Mouse (Mus musculus) NIH3T3 (cell line): Measurements from ENCODE around the gene Isg20l2.

Experiments used
- DNase-seq: peaks from one replicate; pipeline ENCODE4 v3.0.0-alpha.2; 2012; ENCODE audit warnings: low read depth

Gene Isg20l2

DNA sequence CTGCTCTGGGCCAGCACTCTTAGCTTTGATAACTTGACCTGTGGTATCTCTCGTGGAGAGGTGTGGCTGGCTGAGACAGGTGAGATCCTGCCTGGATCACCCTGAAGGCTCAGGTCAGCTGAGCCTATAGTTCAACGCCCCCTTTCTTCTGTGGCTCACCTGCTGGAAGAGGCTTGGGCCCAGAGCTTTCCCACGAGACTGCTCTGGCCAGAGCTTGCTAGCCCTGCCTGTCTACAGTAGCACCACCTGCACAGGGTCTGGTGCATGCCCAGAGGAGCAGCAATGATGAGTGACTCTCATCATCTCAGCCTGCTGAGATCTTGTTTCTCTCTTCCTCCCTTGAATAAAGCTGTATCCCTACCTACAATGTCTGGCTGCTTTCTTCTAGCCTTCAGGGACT, 50.0 kb downstream of the Isg20l2 start:
- DNase-seq, result no peak

DNA sequence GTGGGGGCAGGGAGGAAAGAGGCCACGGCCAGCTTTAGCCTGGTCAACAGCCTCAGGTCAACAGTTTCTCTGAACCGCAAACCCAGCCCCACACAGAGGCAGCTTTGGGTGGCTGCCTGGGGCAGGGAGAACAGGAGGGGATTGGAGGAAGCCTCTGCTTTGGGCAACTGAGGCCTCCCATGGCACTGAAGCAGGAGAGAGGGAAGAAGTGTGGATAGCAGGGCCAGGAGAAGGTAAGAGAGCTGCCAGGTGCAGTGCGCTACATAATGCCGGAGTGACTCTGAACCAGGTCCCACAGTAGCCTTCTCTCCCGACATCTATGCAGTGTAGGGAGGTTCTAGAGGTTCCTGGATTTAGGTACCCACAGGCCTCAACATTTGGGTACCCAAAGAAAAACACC, 50.6 kb downstream of the Isg20l2 start:
- no peak for DNase-seq

DNA sequence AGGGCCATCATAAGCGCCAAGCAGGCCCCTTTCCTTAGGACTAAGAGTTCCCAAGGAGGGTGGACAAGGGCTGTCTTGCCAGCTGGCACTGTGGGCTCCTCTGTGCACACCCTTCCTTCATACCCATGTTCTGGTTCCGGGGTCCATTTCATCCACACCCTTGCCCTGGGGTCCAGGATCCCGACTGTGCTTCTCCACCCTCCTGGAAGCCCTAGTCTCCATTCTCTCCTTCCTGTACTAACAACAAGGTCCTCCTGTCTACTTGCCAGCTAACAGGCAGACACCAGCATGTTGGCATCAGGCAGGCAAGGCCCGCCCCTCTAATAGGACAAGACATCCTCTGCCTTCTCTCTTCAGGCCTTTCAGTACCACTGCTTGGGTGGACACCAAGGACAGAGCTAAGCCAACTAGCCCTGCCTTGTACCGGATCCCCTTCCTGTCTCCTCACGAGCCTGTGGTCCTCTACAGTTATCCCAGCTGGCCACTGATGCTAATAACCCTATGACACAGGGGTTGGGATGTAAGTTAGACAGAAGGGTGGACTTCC, 51.2 kb downstream of the Isg20l2 start:
- no peak for DNase-seq

DNA sequence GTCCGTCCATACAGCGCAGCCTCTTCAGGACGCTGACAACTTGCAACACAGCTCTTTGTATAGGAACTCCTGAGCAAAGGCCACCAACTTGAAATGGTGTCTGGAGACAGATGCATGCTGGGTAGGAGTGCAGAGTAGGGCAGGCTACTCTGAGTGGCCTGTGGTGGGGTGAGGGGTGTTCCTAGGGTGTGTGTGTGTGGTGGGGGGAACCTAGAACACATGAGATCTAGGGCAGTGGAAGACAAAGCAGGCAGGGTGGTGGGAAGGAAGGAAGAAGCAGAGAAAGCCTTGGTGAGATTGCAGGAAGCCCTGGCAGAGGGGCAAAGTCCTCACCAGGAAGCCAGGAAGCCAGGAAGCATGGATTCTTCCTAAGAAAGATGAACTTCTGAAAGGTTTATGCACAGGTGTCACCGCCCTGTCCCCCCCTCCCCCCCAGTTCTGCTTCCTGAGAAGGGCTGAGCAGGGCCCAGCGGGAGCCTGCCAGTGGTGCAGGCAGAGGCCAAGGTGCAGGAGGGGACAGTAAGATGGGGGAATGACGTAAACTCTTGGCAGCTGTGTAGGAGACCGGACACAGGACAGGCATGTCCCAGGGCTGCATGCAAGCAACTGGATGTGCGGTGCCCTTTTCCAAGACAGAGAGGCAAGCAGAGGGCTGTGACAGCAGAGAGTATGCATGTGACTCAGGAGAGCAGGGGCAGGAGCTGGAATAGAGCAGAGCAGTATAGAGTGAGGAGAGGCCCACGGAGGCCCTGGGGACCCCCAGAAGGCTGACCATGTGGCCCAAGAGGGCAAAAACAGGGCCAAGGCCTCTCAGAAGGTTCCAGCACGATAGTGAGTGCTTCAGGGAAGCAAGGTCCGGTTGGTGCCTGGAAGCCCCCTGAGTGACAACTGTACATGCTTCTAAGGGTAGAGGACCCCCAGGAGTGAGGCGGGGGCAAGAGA, 52.1 kb downstream of the Isg20l2 start:
- no peak for DNase-seq

DNA sequence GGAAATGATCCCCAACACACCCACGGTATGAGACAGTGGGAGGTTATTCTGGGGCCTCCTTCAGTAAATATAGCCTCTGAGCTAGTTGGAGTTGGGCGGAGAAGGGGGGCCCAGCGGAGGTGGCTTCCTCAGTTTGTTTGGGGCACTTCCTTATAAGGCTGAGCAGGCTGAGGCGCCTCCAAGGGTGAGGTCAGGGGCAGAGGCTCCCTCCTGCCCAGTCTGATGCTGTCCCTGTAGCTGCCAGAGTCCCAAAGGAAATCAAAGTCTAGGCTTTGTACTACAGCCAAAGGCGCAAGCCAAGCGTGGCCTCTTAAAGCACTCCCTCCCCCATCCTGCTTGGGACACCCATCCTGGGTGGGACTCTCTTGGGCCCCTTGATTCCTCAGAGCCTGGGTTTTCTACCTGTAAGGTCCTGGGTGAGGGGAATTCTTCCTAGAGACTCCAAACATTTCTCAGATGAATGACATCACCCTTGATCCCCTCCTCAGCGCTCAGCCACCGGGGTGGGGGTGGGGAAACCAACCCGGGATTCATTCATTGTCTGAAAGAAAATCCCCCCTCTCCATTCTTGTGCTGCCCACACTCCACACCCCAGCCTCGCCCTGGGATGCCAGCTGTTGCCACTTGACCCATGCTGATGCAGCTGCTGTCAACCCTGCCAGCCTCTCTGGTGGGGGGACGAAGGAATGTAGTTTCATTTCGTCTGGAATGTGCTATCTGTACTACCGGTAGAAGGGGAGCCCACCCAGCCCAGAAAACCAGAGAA, 52.9 kb downstream of the Isg20l2 start:
- DNase-seq, result peak; percentile 54

DNA sequence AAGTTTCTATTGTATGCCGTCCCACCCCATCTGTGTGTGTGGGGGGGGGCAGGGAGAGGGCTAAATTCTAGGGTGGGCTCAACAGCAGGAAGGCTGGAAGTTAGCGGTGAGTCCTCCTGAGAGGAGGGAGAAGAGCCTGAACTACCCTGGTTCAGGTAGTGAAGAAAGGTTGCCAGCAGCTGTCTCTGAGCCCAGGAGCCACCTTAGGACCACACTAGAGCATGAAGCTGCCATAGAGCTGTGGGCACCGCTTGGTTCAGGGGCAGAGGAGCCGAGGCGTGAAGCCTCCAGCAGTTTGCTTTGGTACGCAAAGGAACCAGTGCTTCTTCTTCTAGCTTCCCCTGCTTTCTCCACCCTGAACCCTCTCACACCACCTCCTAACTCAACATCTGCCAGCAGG, 53.5 kb downstream of the Isg20l2 start:
- no peak for DNase-seq

DNA sequence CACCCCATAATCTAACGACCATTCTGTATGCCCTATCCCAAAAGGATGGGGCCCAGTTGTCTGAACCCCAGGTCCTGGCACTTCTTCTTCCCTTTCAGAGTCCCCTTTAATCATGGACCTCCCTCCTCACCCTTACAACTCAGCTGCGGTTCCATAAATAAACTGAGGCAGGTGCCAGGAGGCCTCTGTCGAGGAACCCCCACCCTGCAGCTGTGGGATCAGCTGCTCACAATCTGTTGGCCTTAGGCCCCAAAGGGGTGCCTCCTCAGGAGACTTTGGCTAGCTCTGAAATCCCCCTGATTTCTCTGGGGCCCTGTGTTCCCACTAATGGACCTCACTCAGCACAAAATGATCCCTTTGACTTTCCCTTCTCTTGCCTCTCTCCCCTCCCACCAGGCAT, 54.0 kb downstream of the Isg20l2 start:
- no peak for DNase-seq

DNA sequence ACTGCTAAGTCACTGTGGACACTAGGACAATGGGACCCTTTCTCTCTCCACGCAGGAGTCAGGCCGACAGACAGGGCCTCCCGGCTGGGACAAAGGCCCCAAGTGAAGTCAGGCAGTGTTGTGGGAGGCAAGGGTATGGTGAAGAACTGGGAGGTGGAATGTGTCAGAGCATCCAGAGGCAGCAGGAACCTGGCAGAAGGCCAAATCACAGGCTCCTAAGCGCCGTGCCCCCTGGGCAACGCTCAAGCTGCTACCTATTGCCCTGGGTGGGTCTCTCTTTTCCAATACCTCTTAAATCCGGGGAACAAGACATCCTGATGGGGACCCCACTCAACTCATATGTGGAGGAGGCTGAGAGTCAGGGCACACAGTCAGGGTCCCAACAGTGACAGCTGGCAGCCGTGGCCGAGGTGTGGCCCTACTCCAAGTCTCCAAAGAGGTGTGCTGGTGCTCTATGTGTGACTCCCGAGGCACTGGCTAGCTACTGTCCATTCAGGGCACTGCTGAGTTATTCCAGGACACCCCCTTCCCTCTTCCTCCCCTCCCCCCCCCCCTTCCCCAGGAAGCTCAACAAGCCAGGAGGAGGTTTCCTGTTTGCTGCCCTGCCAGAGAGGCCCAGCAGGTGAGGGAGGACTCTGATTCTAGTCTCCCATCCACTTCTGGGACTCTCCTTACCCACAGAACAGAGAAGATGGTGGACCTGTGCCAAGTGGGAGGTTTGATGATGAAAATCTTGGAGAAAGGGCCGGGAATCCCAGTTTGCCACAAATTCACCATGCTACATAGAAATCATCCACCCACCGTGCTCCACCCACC, 55.6 kb downstream of the Isg20l2 start:
- DNase-seq, result peak; percentile 61

DNA sequence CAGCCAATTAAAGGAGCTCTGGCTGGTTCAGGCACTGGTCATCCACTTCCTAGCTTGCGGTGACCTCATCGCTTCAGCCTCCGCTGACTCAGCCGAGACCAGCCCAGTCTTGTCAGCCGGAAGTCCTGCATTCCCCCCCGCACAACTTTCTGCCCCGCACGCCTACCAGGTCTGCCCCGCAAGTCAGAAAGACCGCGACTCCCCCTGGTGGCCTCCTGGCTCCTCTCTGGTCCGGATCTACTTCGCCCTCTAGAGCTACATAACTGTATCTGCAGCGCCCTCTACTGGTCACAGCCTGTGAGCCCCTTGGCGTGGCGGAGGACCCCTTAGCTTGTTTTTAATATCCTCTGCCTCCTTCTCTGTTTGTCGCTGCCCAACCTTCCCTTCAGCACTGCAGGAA, 56.8 kb downstream of the Isg20l2 start:
- DNase-seq, result peak; percentile 97

DNA sequence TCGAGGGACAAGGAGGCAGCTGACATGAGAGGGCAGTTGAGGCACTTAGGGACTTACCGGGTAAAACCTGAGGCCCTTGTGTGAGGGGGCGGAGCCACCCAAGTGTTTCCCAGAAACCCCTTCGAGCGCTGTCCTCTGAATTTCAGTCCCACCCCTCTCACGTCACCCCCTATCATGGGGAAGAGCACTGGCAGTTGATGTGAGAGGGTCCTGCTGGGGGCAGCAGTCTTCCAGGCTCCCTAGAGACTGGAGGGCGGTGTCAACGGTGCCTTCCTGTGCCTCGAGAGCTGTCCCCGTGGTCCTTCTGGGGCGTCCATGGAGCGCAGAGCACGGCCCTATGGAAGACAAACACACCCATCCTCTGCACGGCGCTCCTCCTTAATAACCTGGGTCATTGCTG, 57.5 kb downstream of the Isg20l2 start:
- DNase-seq, result no peak

DNA sequence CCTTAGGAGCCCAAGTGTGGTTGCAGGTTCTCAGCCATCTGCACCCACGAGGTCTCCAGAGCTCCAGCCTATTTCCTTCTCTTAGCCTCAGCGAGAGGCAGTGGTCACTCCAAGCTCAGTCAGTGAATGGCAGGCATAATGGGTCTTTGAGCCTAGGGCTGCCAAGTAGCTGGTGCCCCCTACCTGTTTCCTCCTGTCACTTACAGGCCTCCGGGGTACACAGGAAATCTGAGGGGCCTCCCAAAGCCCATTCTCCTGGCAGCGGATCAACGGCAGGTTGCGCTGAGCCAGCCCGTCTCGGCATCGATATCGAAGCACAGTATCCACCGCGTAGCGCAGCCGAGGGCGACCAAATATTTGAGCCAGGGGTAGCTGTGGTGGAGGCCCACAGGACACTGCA, 58.0 kb downstream of the Isg20l2 start:
- no peak for DNase-seq

DNA sequence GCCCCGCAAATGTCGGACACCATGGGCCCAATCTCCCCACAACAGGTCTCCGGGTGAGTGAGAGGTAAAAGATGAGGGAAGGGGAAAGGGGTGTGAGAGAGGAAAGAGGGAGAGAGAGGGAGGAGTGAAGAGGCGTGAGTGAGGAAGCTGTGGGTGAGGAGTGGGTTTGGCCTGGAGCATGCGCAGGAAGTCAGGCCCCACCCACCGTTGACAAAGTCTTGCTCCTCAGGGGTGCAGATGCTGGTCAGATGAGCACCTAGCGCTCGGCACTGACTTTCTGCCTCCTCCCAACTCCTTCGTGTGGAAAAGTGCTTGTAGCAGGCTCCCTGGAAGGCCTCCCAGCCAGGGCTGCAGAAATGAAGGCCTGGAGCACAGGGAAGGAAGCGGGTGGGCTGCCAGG, 59.8 kb downstream of the Isg20l2 start:
- DNase-seq, result no peak
